Mouse (Mus musculus) inflammation-experienced regulatory T-cells, adult 6 months (primary cell): ENCODE results near the gene Mtrex. TPM values are rescaled to one million over a fixed set of nuclear protein-coding genes. Genes with fewer than 3 reads are reported as not detected.
A peak's percentile ranks its signal among the peaks of the same experiment; 100 is the strongest.

Experiments used
- ATAC-seq: one replicate; pipeline ENCODE4 v1.8.0; 2017
- polyA plus RNA-seq, 3 experiments: library from polyadenylated mRNA; unstranded; fragments of 100-300 nt; shearing (Covaris generic); gene quantifications; one replicate each; pipeline ENCODE4 v1.2.1; 2017

Gene Mtrex
- polyA plus RNA-seq, 3 experiments from 2014 or later = 55.7 to 77.3 (median 74.5) TPM

DNA sequence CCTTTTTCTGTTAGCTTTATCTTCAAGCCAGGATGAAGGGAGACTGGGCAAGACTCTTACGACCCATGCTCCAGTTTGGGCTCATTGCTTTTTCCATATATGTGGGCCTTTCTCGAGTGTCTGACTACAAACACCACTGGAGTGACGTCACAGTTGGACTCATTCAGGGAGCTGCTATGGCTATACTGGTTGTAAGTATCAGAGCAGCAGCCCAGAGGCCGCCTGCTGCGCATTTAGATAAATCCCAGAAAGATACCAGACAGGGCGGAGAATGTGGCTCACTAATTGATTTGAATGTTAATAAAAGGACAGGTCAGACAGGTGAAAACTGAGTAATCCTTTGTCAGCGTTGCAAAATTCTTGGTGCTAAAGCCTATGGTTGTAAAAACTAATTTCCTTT lies 60.4 kb downstream of the Mtrex start:
- ATAC-seq = no peak

GRCm38 (mm10) chr13:112862978-112863677 lies 64.1 kb downstream of the Mtrex start:
- peak; percentile 72 for ATAC-seq

DNA sequence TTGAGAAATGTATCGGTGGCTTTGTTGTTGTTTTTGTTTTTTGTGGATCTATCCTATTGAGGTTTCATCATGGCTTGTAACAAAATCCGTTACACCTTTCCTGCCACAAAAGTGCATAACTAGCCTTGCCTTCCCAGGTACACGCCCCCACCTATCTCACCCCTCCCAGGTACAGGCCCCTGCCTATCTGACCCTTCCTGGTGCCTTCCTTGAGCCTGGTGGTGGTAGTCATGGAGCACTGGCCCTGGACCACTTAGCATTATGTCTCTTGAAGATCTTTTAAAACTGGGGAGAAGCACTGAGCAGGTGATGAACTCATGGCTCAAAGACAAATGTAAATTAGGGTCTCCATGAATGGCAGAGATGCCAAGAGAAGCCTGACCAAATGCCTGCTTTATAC lies 64.9 kb downstream of the Mtrex start:
- ATAC-seq = no peak

GRCm38 (mm10) chr13:112861825-112862306 lies 65.3 kb downstream of the Mtrex start:
- no peak for ATAC-seq

- ATAC-seq = no peak
These were observed 66.3 kb downstream of the Mtrex start for GRCm38 (mm10) chr13:112860911-112861310.

DNA sequence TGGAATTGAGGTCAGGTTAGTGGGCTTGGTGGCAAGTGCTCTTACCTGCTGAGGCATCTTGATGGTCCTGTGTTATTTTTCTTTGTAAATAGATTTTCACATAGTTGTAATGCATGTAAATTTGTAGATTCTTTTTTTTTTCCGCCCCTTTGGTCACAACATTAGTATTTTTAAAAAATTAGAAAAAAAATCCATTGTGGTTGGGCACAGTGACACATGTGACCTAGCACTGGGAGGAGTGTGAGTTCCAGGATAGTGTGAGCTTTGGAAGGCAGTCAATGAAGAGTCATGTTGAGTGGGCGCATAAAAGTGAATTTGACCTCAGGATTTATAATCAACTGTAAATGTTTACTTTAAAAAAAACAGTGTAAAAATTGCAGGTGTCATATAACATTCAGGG lies 66.8 kb downstream of the Mtrex start:
- no peak for ATAC-seq

DNA sequence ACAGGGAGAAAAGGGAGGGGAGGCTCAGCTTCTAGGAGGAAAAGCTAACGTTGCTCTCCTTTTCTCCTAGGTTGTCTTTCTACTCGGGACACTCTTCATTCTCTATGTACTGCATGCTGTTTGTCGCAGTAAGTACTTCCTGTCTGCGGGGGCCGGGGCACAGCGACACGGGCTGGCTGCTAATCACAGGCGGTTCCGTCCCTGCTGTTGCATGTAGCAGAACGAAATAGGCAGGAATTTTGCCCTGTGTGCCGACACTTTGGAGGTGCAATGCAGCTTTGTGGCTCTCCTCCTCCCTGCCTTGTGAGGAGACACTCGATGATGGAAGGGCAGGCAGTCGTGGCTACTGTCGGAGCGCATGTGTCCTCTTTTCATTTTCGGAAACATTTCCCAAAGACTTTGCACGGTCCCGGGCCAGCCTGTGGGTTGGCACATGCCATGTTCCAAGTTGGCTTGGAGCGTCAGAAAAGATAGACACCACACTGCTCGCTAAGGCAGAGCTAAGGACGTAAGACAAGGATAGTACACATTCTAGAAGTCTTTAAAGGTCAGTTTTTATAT lies 67.5 kb downstream of the Mtrex start:
- no peak for ATAC-seq

- no peak for ATAC-seq
These were observed 69.3 kb downstream of the Mtrex start for GRCm38 (mm10) chr13:112857921-112858320.

- ATAC-seq = no peak
These were observed 72.8 kb downstream of the Mtrex start for GRCm38 (mm10) chr13:112854402-112854801.

GRCm38 (mm10) chr13:112853710-112854316 lies 73.4 kb downstream of the Mtrex start:
- ATAC-seq = no peak

GRCm38 (mm10) chr13:112845931-112846330 lies 81.3 kb downstream of the Mtrex start:
- no peak for ATAC-seq

DNA sequence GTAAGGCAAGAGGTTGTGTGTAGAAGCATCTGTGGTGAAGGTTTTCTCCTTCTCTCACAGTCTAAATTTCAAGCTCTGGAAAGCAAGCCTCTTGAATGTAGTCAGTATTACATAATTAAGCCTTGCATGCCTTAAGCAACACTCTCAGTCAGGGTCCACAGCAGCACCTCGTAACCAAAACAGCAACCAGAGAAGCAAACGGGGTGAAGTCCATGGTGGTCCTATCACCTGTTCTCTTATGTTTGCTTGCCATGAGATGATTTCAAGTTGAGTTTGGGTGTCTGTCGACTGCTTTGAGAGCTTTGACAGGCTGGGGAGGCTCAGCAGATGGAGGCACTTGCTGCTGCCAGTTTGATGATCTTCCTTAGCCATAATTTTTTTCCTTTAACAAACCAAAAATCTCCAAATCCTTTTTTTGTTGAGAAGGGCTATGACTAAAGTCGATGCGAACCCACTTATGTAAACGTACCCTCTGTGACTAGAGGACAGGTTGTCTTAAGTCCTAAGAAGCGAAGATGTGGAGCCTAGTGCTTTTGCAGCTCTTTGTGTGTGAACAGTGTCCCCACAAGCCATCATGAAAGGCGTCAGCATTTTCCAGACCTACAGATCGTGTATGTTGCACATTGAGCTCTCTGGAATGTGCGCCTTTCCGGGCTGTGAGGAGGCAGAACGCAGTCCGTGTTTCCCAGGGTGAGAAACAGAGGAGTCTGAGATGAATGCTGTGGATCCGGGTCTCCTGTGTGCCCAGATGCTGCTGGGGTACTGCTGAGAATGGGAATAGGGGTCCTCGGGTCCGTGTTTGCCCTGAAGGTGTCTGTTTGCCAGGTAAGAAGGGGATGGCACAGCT lies 86.7 kb downstream of the Mtrex start:
- ATAC-seq = no peak

DNA sequence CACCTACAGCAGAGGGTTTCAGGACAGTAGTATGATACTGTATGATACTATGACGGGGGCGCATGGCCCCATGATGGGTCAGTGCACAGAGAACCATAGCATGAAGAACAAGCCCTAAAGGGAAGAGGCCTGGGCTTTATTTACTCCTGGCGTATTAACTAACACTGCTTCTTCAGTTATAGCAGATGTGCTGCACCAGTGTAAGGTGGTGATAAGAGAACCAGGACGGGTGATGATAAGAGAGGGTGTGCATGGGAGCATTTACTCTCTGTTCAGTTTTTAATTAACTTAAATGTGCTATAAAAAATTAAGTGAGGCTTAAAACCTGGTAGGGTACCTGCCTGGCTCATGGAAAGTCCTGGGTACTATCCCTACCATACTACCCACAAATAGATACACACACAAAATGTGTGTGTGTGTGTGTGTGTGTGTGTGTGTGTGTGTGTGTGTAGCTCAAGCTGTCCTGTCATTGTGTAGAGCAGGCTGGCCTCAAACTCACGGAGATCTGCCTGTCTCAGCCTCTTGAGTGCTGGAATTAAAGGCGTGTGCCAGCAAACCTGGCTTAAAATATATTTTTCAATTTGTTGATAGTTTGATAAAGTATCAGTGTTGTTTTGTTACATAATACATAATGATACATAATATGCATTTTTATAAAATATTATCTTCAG lies 88.5 kb downstream of the Mtrex start:
- no peak for ATAC-seq

- ATAC-seq = no peak
These were observed 89.5 kb downstream of the Mtrex start for GRCm38 (mm10) chr13:112837621-112838155.

- no peak for ATAC-seq
These were observed 90.2 kb downstream of the Mtrex start for GRCm38 (mm10) chr13:112836951-112837350.

GRCm38 (mm10) chr13:112835113-112835512 lies 92.1 kb downstream of the Mtrex start:
- no peak for ATAC-seq

GRCm38 (mm10) chr13:112833895-112834263 lies 93.3 kb downstream of the Mtrex start:
- ATAC-seq = no peak

DNA sequence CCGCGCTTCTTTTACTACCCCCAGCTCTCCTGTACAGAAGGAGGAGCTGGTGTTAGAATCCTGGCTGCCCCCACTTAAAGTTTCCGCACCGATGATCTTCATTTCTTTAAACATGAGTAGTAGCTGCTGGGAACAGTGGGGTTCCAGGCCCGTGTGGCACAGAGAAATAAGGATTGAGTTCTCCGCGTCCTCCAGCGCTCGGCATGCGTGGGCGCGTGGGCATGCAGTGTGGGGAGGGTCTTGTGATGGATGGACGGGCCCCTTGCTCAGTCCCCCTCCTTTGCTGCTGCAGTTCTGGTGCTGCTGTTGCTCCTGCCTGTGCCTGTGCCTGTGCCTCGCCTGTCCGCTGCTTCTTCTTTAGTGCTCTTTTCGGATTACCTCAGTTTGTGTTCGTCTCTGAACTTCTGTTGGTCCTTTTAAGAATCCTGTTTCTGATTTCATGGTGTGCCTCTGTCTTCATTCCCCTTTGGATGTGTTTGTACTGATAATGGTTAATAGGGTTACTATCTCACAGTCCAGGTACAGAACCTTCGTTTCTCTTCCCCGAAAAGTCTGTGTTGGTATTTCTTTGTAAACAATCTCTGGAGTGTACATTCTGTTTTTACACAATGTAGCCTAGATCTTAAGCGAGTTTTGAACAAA lies 93.8 kb downstream of the Mtrex start:
- no peak for ATAC-seq

GRCm38 (mm10) chr13:112832589-112832988 lies 94.6 kb downstream of the Mtrex start:
- ATAC-seq = no peak

GRCm38 (mm10) chr13:112829619-112830018 lies 97.6 kb downstream of the Mtrex start:
- ATAC-seq = no peak

- ATAC-seq = no peak
These were observed 101.7 kb downstream of the Mtrex start for GRCm38 (mm10) chr13:112825479-112825878.
